Comparison of ENCODE assay signal across 8 mouse cellular contexts in genomic region chr8:84269950-84270773, GRCm38 (mm10). TPM values are rescaled to one million over a fixed set of nuclear protein-coding genes. Genes with fewer than 3 reads are reported as not detected.
DNase-seq lines count a peak whose midpoint lies in the region; ATAC-seq and TF ChIP-seq lines count a peak whose summit lies in the region.

Gene Ccdc130, minus strand, starts transcription at chr8:84270380.

- H3K9me3 ChIP-seq in kidney, embryonic 14.5 days (ENCODE audit: control insufficient read depth, low read length), result no peaks in the 10 kb centered on the region
- no peaks in the 10 kb centered on the region for H3K9me3 ChIP-seq in limb, embryonic 15.5 days

- H3K4me3 ChIP-seq in bone marrow macrophage, adult 2 months (ENCODE audit: insufficient read depth, low read length), result peak within 1 kb of the TSS; percentile 75
- H3K4me3 ChIP-seq in embryonic fibroblast, embryonic 13.5 days (ENCODE audit: insufficient read depth, low read length), result peak within 1 kb of the TSS; percentile 83
- H3K4me3 ChIP-seq in kidney, embryonic 14.5 days (ENCODE audit: low read length), result peak within 1 kb of the TSS; percentile 79
- peak within 1 kb of the TSS; percentile 84 for H3K4me3 ChIP-seq in limb, embryonic 15.5 days

- peaks cover 16% of the 10 kb centered on the region; the same call in 1 of the 2 replicates for H3K36me3 ChIP-seq in kidney, embryonic 14.5 days (ENCODE audit: control insufficient read depth, insufficient read depth, low read length)
- peaks cover 19% of the 10 kb centered on the region for H3K36me3 ChIP-seq in limb, embryonic 15.5 days

- peak within 1 kb of the TSS; percentile 74 for H3K4me2 ChIP-seq in kidney, embryonic 14.5 days (replicated peaks; ENCODE audit: low read depth, low read length)
- H3K4me2 ChIP-seq in limb, embryonic 15.5 days, result peak within 1 kb of the TSS; percentile 79

- peaks cover 8% of the 10 kb centered on the region for H3K4me1 ChIP-seq in bone marrow macrophage, adult 2 months (ENCODE audit: control insufficient read depth, insufficient read depth, low read length)
- peaks cover 5% of the 10 kb centered on the region; the same call in 1 of the 2 replicates for H3K4me1 ChIP-seq in embryonic fibroblast, embryonic 13.5 days (ENCODE audit: control insufficient read depth, insufficient read depth, low read length)
- H3K4me1 ChIP-seq in kidney, embryonic 14.5 days (ENCODE audit: control insufficient read depth, insufficient read depth, low read length), result peaks cover 4% of the 10 kb centered on the region; the same call in 1 of the 2 replicates
- peaks cover 8% of the 10 kb centered on the region for H3K4me1 ChIP-seq in limb, embryonic 15.5 days

- DNase-seq in A20 (ENCODE audit: low read depth, low spot score), result peak; percentile 100
- DNase-seq in heart, adult 9 months (ENCODE audit: low spot score in 2 of 2), result peak; percentile 99 to 100
- DNase-seq in monocyte, adult 2 months (ENCODE audit: low read depth in 1 of 2, low spot score in 2 of 2), result peak; percentile 99
- DNase-seq in spleen, postnatal 36 days (ENCODE audit: low spot score in 2 of 2), result peak; percentile 100

- WGBS in kidney, embryonic 14.5 days, result under 1% methylated on average over 44 of the region's 44 CpGs
- WGBS in limb, embryonic 15.5 days, result under 1% methylated on average over 44 of the region's 44 CpGs

- no peak for TF ChIP-seq POLR2A in bone marrow macrophage, adult 2 months (IDR thresholded peaks at IDR 0.05; ENCODE audit: borderline replicate concordance, low read depth, low read length)
- peak; percentile 92 for TF ChIP-seq POLR2A in embryonic fibroblast, embryonic 13.5 days (IDR thresholded peaks at IDR 0.05; ENCODE audit: low read depth, low read length)

- peak; percentile 100 for ATAC-seq in kidney, embryonic 14.5 days (ENCODE audit: low FRiP score, low TSS enrichment)
- ATAC-seq in limb, embryonic 15.5 days (ENCODE audit: insufficient number of reproducible peaks, low FRiP score, low TSS enrichment, low read depth), result peak; percentile 98

- peak within 1 kb of the TSS; percentile 52 for H3K27ac ChIP-seq in bone marrow macrophage, adult 2 months (ENCODE audit: insufficient read depth, low read depth, low read length)
- H3K27ac ChIP-seq in embryonic fibroblast, embryonic 13.5 days (ENCODE audit: insufficient read depth, low read length), result 0 out of 2 replicates have a peak within 1 kb of the TSS, but pooled peaks have one; percentile 42
- no peak within 1 kb of the TSS for H3K27ac ChIP-seq in kidney, embryonic 14.5 days (ENCODE audit: low read depth, low read length)
- H3K27ac ChIP-seq in limb, embryonic 15.5 days, result peak within 1 kb of the TSS; percentile 71

- H3K9ac ChIP-seq in kidney, embryonic 14.5 days (ENCODE audit: low read depth, low read length), result peak within 1 kb of the TSS; percentile 78
- H3K9ac ChIP-seq in limb, embryonic 15.5 days, result peak within 1 kb of the TSS; percentile 67

- TF ChIP-seq CTCF in bone marrow macrophage, adult 2 months (IDR thresholded peaks at IDR 0.05; ENCODE audit: low read depth, low read length), result no peak
- no peak for TF ChIP-seq CTCF in embryonic fibroblast, embryonic 13.5 days (IDR thresholded peaks at IDR 0.05; ENCODE audit: borderline replicate concordance, insufficient read depth, low read length)

- H3K27me3 ChIP-seq in kidney, embryonic 14.5 days (ENCODE audit: control insufficient read depth, insufficient read depth, low read length), result no peaks in the 10 kb centered on the region
- H3K27me3 ChIP-seq in limb, embryonic 15.5 days, result no peaks in the 10 kb centered on the region

RNA-seq across cellular contexts. Expression of gene Ccdc130, which starts in this region (rescaled TPM):
- polyA plus RNA-seq in bone marrow macrophage, adult 2 months (2012; ENCODE audit: insufficient read depth, insufficient read length, missing spikeins), result 22.8 and 27.3 TPM in 2 replicates
- polyA plus RNA-seq in embryonic fibroblast, embryonic 13.5 days (2011; ENCODE audit: insufficient read length, low read depth, missing spikeins), result 12.0 and 12.1 TPM in 2 replicates
- polyA plus RNA-seq in kidney, embryonic 14.5 days (2014; fragmentation: Nextera tagmentation; extraction: Ambion mirVana), result 15.4 and 21.1 TPM in 2 replicates
- 18.8 and 20.6 TPM in 2 replicates for polyA plus RNA-seq in limb, embryonic 15.5 days (2015; fragmentation: Nextera tagmentation; extraction: Ambion mirVana)
